In the genomic region with DNA sequence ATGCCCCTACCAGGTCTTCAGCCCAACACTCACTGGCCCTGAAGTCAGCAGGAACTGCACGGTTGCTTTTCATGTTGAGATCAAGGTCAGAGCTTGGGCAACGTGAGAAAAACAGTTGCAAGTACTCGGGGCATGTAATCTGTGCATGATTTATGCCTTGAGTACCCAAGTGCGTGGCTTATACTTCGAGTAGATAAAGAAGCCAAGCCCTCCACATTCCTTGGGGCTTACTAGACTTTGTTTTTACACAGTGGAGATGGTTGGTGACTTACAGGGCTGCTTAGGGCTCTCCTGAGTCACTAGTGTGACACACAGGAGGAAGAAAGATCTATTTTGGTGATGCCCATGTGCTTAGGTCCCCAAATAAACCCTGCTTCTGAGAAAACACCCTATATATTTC, we compare ENCODE assay signal across 14 mouse cellular contexts.
DNase-seq lines count a peak whose midpoint lies in the region; ATAC-seq and TF ChIP-seq lines count a peak whose summit lies in the region.
"Had no signal": no experiment of that assay in that cellular context is flagged by ENCODE, and none has a peak within 500 bp of the region (broad histone marks: within the 10 kb centered on the region; RNA-seq: fewer than 3 reads in every experiment).

No protein-coding gene starts in this region.

- ATAC-seq in lung, embryonic 14.5 days (ENCODE audit: insufficient read depth), result peak; percentile 49; the same call in 1 of the 2 replicates
- ATAC-seq in forebrain, embryonic 11.5 days (replicated peaks; ENCODE audit: low FRiP score), result no peak
- ATAC-seq: forebrain, embryonic 15.5 days; hindbrain, postnatal 0 days had no signal

- no peak overlapping the region for H3K9ac ChIP-seq in lung, embryonic 14.5 days
- no peak overlapping the region for H3K9ac ChIP-seq in forebrain, embryonic 11.5 days (ENCODE audit: low read length)
- H3K9ac ChIP-seq: forebrain, embryonic 15.5 days; midbrain, embryonic 12.5 days had no signal

- 9% methylated on average over 5 of the region's 5 CpGs for WGBS in lung, embryonic 14.5 days
- WGBS in forebrain, embryonic 11.5 days, result 71% methylated on average over 5 of the region's 5 CpGs

- no peak overlapping the region for H3K27ac ChIP-seq in lung, embryonic 14.5 days (ENCODE audit: low read depth)
- H3K27ac ChIP-seq in forebrain, embryonic 11.5 days (ENCODE audit: low read depth, low read length), result no peak overlapping the region
- H3K27ac ChIP-seq: forebrain, embryonic 15.5 days; hindbrain, postnatal 0 days; layer of hippocampus, adult 2 months; midbrain, embryonic 12.5 days had no signal

- H3K36me3 ChIP-seq in lung, embryonic 14.5 days (ENCODE audit: insufficient read depth), result no peaks in the 10 kb centered on the region
- no peaks in the 10 kb centered on the region for H3K36me3 ChIP-seq in forebrain, embryonic 11.5 days (ENCODE audit: control insufficient read depth, insufficient read depth, low read length)
- H3K36me3 ChIP-seq: forebrain, embryonic 15.5 days; midbrain, embryonic 12.5 days had no signal

- no peaks in the 10 kb centered on the region for H3K9me3 ChIP-seq in lung, embryonic 14.5 days (ENCODE audit: low read depth, low read length)
- H3K9me3 ChIP-seq in forebrain, embryonic 11.5 days (ENCODE audit: control insufficient read depth, low read length), result no peaks in the 10 kb centered on the region
- H3K9me3 ChIP-seq: forebrain, embryonic 15.5 days; midbrain, embryonic 12.5 days had no signal

- H3K27me3 ChIP-seq in lung, embryonic 14.5 days (ENCODE audit: insufficient read depth, low read length), result no peaks in the 10 kb centered on the region
- H3K27me3 ChIP-seq in forebrain, embryonic 11.5 days (ENCODE audit: control insufficient read depth, insufficient read depth, low read length), result no peaks in the 10 kb centered on the region
- H3K27me3 ChIP-seq: forebrain, embryonic 15.5 days; midbrain, embryonic 12.5 days had no signal

- H3K4me1 ChIP-seq in lung, embryonic 14.5 days (ENCODE audit: insufficient read depth), result 0 out of 2 replicates have a peak, but pooled peaks cover 5% of the 10 kb centered on the region
- no peaks in the 10 kb centered on the region for H3K4me1 ChIP-seq in forebrain, embryonic 11.5 days (replicated peaks; ENCODE audit: control insufficient read depth, insufficient read depth, low read length)
- H3K4me1 ChIP-seq: forebrain, embryonic 15.5 days; midbrain, embryonic 12.5 days had no signal

- no peak for TF ChIP-seq CTCF in lung, embryonic 14.5 days (IDR thresholded peaks at IDR 0.05; ENCODE audit: low read depth)

- H3K4me3 ChIP-seq in lung, embryonic 14.5 days (ENCODE audit: low read depth, low read length), result no peak overlapping the region
- no peak overlapping the region for H3K4me3 ChIP-seq in forebrain, embryonic 11.5 days (ENCODE audit: low read depth, low read length)
- H3K4me3 ChIP-seq: forebrain, embryonic 15.5 days; layer of hippocampus, adult 2 months; midbrain, embryonic 12.5 days had no signal

- H3K4me2 ChIP-seq in lung, embryonic 14.5 days, result no peak overlapping the region
- H3K4me2 ChIP-seq in forebrain, embryonic 11.5 days (ENCODE audit: low read depth, low read length, severe bottlenecking), result no peak overlapping the region
- H3K4me2 ChIP-seq: forebrain, embryonic 15.5 days; midbrain, embryonic 12.5 days had no signal

- peak; percentile 8 for DNase-seq in embryo, embryonic 10 days (ENCODE audit: low spot score)
- no peak for DNase-seq in embryo, embryonic 11 days
- peak; percentile 21 for DNase-seq in lung, embryonic 14.5 days
- DNase-seq in lung, postnatal 4 days, result no peak
- peak; percentile 13 for DNase-seq in brain, adult 2 months (ENCODE audit: low read depth, low spot score)
- peak; percentile 45 for DNase-seq in mesoderm, embryonic 11.5 days (ENCODE audit: low read depth, low spot score)
- no peak for DNase-seq in forebrain, embryonic 11.5 days (ENCODE audit: low spot score)
- DNase-seq in spleen, postnatal 36 days (ENCODE audit: low spot score in 2 of 2), result no peak
- DNase-seq: heart, adult 18-20 months; right cerebral cortex, postnatal 4 days had no signal

Comparison
In these comparisons a context has a peak if more than half of its experiments do, and no peak if none do; other contexts are left out.
1. DNase-seq: peak in embryo, embryonic 10 days (single experiment), lung, embryonic 14.5 days (single experiment), brain, adult 2 months (single experiment) and mesoderm, embryonic 11.5 days (single experiment); none in embryo, embryonic 11 days (single experiment), lung, postnatal 4 days (0 of 2), forebrain, embryonic 11.5 days (single experiment) and spleen, postnatal 36 days (0 of 2).